Mouse (Mus musculus): ENCODE data around the gene Gramd4.
"Not testable (repeated sequence)": the region's sequence is repeated elsewhere in the genome, so short reads cannot be mapped to it uniquely, and the experiment has no call there.

The Gramd4 gene

DNA sequence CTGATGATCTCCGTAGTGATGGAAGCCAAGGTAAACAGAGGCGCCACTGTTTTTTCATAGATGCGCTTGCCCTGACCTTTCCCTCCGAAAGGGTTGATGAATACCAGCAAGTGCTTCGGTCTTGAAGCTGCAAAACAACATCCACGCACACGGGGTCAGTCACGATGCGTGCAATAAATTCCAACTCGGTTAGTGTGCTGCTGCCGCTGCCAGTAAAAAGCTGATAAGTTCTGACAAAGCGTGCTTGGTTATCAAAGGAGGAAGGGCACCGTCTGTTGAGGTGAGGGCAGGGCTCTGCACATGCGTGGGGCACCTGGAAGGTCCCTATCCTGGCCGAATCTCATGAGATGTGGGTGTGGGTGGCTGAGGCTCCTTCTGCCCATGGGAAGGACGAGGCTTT is 101.6 kb downstream of the Gramd4 start:
- H3K36me3 ChIP-seq (ENCODE audit: control insufficient read depth, insufficient read depth, low read length, poor library complexity, severe bottlenecking) = peaks cover 39% of the 10 kb centered on the region

GRCm38 (mm10) chr15:86159719-86160118 is 102.2 kb downstream of the Gramd4 start:
- no peaks in the 10 kb centered on the region for H3K27me3 ChIP-seq (ENCODE audit: control insufficient read depth, insufficient read depth, low read length, poor library complexity, severe bottlenecking)
- peak; percentile 42 for DNase-seq (ENCODE audit: low read depth, low spot score)
- peaks cover 38% of the 10 kb centered on the region for H3K36me3 ChIP-seq (ENCODE audit: control insufficient read depth, insufficient read depth, low read length, poor library complexity, severe bottlenecking)

More for the DNA sequence above, 101.6 kb downstream of the Gramd4 start:
- H3K27me3 ChIP-seq (ENCODE audit: control insufficient read depth, insufficient read depth, low read length, poor library complexity, severe bottlenecking) = no peaks in the 10 kb centered on the region
- DNase-seq (ENCODE audit: low read depth, low spot score) = no peak

DNA sequence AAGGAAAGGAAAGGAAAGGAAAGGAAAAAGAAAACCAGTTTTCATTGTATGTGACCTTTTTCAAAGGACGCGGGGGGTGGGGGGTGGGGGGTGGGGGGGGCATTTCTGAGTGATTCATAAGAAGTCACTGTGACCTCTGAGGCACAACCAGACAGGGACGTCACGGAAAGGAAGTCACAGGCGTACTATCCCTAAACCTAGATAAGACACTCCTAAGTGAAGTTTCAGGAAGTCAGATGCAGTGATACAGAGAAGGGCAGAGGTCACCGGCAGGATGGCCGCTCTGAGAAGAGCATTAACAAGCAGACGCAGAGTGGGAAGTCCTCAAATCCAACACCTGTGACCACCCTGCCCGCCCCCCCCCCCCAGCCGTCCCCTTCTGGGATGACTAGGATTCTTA is 103.4 kb downstream of the Gramd4 start:
- peaks cover 35% of the 10 kb centered on the region for H3K36me3 ChIP-seq (ENCODE audit: control insufficient read depth, insufficient read depth, low read length, poor library complexity, severe bottlenecking)
- H3K27me3 ChIP-seq (ENCODE audit: control insufficient read depth, insufficient read depth, low read length, poor library complexity, severe bottlenecking) = no peaks in the 10 kb centered on the region
- DNase-seq (ENCODE audit: low read depth, low spot score) = no peak

GRCm38 (mm10) chr15:86161800-86162199 is 104.3 kb downstream of the Gramd4 start:
- not testable (repeated sequence) for H3K27me3 ChIP-seq (ENCODE audit: control insufficient read depth, insufficient read depth, low read length, poor library complexity, severe bottlenecking)
- H3K36me3 ChIP-seq (ENCODE audit: control insufficient read depth, insufficient read depth, low read length, poor library complexity, severe bottlenecking) = peaks cover 35% of the 10 kb centered on the region
- peak; percentile 62 for DNase-seq (ENCODE audit: low read depth, low spot score)

DNA sequence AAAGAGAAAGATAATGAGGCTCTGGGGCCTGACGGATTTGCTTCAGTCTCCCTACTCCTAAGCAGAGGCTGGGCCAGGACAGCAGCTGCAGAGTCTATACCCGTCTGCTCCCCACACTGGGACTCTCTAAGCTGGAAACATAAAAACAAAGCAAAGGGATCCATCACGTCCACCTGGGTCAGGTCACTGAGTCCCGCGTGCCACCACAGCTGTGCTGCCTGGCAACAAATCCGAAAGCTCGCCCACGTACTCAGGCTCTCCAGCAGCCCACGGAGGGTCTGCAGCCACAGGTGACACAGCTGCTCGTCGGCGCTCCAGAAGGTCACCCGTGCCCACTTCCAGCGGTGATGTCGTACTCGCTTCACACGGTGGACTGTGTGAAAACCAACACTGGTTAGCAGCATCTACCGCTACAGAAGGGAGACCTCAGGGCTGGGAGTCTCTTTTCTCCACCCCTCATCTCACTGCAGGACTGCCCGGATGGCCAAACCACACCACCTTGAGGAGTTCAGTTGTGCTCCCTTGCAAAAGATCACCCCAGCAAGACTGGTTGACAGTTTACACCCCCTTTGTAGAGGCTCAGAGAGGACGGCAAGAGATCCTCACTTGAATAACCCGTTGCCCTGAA is 107.3 kb downstream of the Gramd4 start:
- H3K27me3 ChIP-seq (ENCODE audit: control insufficient read depth, insufficient read depth, low read length, poor library complexity, severe bottlenecking) = no peaks in the 10 kb centered on the region
- no peak for DNase-seq (ENCODE audit: low read depth, low spot score)
- peaks cover 24% of the 10 kb centered on the region for H3K36me3 ChIP-seq (ENCODE audit: control insufficient read depth, insufficient read depth, low read length, poor library complexity, severe bottlenecking)

GRCm38 (mm10) chr15:86165811-86166590 is 108.5 kb downstream of the Gramd4 start:
- no peaks in the 10 kb centered on the region for H3K27me3 ChIP-seq (ENCODE audit: control insufficient read depth, insufficient read depth, low read length, poor library complexity, severe bottlenecking)
- no peak for DNase-seq (ENCODE audit: low read depth, low spot score)
- peaks cover 24% of the 10 kb centered on the region for H3K36me3 ChIP-seq (ENCODE audit: control insufficient read depth, insufficient read depth, low read length, poor library complexity, severe bottlenecking)

DNA sequence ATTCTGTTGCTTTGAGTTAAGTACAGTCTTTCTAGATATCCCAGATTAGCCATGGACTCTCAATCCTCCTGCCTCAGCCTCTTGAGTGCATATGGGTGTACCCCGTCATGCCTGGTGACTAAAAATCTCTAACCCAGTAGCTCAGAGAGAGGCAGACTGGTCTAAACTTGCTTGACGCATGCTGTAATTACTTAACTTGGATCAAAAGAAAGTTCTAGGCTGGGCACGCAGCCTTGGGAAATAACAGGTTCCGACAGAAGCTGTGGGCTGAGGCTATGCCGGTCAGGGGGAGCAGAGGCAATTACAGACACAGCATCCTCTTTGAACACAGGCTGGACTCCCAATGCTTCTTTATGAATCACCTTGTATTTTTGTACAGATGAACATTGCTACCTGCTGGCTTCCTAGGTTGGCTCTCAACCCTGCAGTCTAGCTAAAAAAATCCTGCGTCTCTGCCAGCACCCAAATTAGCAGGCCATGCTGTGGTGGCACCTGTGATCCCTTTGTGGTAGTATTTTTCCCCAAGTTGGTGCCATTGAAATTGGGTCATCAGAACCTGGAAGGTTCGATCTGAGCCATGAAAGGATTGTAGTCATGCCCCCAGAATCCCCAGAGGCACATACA is 109.6 kb downstream of the Gramd4 start:
- H3K36me3 ChIP-seq (ENCODE audit: control insufficient read depth, insufficient read depth, low read length, poor library complexity, severe bottlenecking) = peaks cover 16% of the 10 kb centered on the region
- no peak for DNase-seq (ENCODE audit: low read depth, low spot score)
- H3K27me3 ChIP-seq (ENCODE audit: control insufficient read depth, insufficient read depth, low read length, poor library complexity, severe bottlenecking) = no peaks in the 10 kb centered on the region

DNA sequence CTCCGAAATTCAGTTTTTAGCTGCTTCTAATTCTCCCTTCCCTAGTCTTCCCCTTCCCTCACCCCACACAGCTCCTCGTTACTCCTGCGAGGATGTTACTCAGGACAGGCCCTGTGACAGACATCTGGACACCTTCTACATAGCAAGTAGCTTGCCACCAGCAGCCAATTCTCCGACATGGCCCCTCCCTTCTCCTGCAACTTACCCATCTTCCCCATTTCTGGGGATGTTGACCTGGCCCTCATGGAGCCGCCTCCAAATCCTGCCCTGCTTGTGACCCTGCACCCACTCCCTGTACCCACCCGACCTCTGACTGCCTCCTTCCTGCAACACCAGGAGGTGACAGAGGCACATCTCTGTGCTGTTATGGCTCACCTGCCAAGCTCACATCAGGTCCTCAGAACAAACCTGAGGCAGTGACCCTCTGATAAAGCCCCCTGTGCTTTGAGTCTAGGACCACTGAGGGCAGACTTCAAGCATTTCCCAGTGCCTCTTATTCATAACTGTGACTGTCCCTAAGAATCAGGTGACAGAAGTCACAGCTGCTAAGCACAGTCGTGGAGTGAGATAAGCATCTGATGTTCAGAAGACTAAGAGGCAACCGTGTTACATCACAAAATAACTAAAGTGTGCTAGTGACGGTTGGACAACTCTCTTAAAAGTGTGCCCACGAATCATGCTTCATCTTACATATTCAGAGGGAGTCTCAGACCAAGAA is 110.5 kb downstream of the Gramd4 start:
- H3K36me3 ChIP-seq (ENCODE audit: control insufficient read depth, insufficient read depth, low read length, poor library complexity, severe bottlenecking) = peaks cover 13% of the 10 kb centered on the region
- H3K27me3 ChIP-seq (ENCODE audit: control insufficient read depth, insufficient read depth, low read length, poor library complexity, severe bottlenecking) = no peaks in the 10 kb centered on the region
- peak; percentile 43 for DNase-seq (ENCODE audit: low read depth, low spot score)

GRCm38 (mm10) chr15:86168505-86168867 is 111.0 kb downstream of the Gramd4 start:
- peak; percentile 61 for DNase-seq (ENCODE audit: low read depth, low spot score)

GRCm38 (mm10) chr15:86168941-86169816 is 111.7 kb downstream of the Gramd4 start:
- H3K36me3 ChIP-seq (ENCODE audit: control insufficient read depth, insufficient read depth, low read length, poor library complexity, severe bottlenecking) = peaks cover 7% of the 10 kb centered on the region
- H3K27me3 ChIP-seq (ENCODE audit: control insufficient read depth, insufficient read depth, low read length, poor library complexity, severe bottlenecking) = no peaks in the 10 kb centered on the region
- DNase-seq (ENCODE audit: low read depth, low spot score) = no peak

More at GRCm38 (mm10) chr15:86168505-86168867, 111.0 kb downstream of the Gramd4 start:
- no peaks in the 10 kb centered on the region for H3K27me3 ChIP-seq (ENCODE audit: control insufficient read depth, insufficient read depth, low read length, poor library complexity, severe bottlenecking)
- peaks cover 9% of the 10 kb centered on the region for H3K36me3 ChIP-seq (ENCODE audit: control insufficient read depth, insufficient read depth, low read length, poor library complexity, severe bottlenecking)

DNA sequence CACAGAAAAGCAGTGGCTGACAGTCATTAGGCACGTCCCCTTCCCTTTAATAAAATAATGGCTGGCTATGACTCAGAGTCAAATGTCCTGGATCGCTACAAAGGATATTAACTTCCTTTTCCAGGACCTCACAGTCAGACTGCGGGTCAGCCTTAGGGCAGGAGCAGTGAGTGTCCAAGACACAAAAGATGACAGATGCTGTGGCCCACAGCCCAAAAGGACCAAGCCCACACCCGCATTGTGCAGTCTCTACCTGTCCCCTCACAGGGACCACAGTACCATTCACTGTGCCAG is 112.3 kb downstream of the Gramd4 start:
- DNase-seq (ENCODE audit: low read depth, low spot score) = no peak
- Histone ChIP-seq H3K36me3 (ENCODE audit: control insufficient read depth, insufficient read depth, low read length, poor library complexity, severe bottlenecking) (peaks cover 3% of the 10 kb centered on the region; the same call in 1 of the 2 replicates), H3K27me3 (ENCODE audit: control insufficient read depth, insufficient read depth, low read length, poor library complexity, severe bottlenecking) (no peaks in the 10 kb centered on the region)

GRCm38 (mm10) chr15:86171316-86171715 is 113.8 kb downstream of the Gramd4 start:
- no peak for DNase-seq (ENCODE audit: low read depth, low spot score)
- no peaks in the 10 kb centered on the region for H3K27me3 ChIP-seq (ENCODE audit: control insufficient read depth, insufficient read depth, low read length, poor library complexity, severe bottlenecking)
- no peaks in the 10 kb centered on the region for H3K36me3 ChIP-seq (ENCODE audit: control insufficient read depth, insufficient read depth, low read length, poor library complexity, severe bottlenecking)

DNA sequence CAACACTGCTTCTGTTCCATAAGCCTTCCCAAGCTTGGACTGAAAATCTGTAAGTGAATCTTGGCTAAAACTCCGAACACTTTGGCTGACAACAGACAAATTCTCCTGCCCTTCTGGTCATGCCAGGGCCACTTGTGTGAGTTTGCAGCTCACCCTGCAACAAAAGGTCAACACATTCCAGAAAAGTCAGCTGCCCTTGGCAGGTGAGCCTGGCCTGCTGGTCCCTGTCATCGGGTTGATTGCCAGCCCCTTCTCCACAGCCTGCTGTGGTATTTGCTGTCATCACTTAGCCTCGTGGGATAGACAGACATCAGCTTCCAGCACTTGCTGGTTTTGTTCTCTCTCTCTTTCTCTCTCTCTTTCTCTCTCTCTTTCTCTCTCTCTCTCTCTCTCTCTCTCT is 114.6 kb downstream of the Gramd4 start:
- Histone ChIP-seq H3K27me3 (ENCODE audit: control insufficient read depth, insufficient read depth, low read length, poor library complexity, severe bottlenecking) (no peaks in the 10 kb centered on the region), H3K36me3 (ENCODE audit: control insufficient read depth, insufficient read depth, low read length, poor library complexity, severe bottlenecking) (no peaks in the 10 kb centered on the region)
- no peak for DNase-seq (ENCODE audit: low read depth, low spot score)

DNA sequence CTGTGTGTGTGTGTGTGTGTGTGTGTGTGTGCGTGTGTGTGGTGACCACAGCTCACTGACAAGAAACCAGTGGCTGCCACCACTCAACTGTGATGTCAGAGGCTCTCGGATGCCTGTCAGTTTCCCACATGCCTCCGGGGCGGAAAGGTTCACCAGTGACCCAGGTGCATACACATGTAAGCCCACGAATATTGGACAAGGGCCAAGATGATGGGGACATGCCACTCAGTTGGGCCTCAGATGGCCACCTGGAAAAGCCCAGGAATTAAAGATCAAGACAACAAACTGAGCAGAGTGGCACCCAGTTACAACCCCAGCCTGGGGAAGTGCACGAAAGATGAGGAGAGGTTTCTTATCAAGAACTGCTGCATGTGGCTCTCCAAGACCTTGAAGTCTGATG is 115.0 kb downstream of the Gramd4 start:
- DNase-seq (ENCODE audit: low read depth, low spot score) = peak; percentile 68
- H3K36me3 ChIP-seq (ENCODE audit: control insufficient read depth, insufficient read depth, low read length, poor library complexity, severe bottlenecking) = no peaks in the 10 kb centered on the region
- H3K27me3 ChIP-seq (ENCODE audit: control insufficient read depth, insufficient read depth, low read length, poor library complexity, severe bottlenecking) = no peaks in the 10 kb centered on the region
